Mouse (Mus musculus): ENCODE data around the gene Krt12. TPM values are rescaled to one million over a fixed set of nuclear protein-coding genes. Genes with fewer than 3 reads are reported as not detected.

The Krt12 gene
- not detected in 2 replicates for polyA plus RNA-seq (2012; ENCODE audit: low replicate concordance)

GRCm38 (mm10) chr11:99422159-99422558 lies at the start of gene Krt12:
Gene Krt12, minus strand, starts transcription at chr11:99422259.

GRCm38 (mm10) chr11:99437972-99438371 lies 15.9 kb upstream of the Krt12 start, which contains the start of gene Krt20:
Gene Krt20, minus strand, starts transcription at chr11:99438150.

GRCm38 (mm10) chr11:99389264-99389663 lies 32.8 kb downstream of the Krt12 start, which contains the start of gene Krt10:
Gene Krt10, minus strand, starts transcription at chr11:99389364.

GRCm38 (mm10) chr11:99374803-99375202 lies 47.3 kb downstream of the Krt12 start, which contains the start of gene Krt28:
Gene Krt28, minus strand, starts transcription at chr11:99374903.

Other genes with a start within 250 kb of the Krt12 start
- gene Smarce1, start 191.2 kb downstream of the Krt12 start, polyA plus RNA-seq (2012; ENCODE audit: low replicate concordance), result 113 and 193 TPM in 2 replicates
- 0.25 TPM in 1 of 2 replicates, not detected in the other for gene Krt222, start 178.2 kb downstream of the Krt12 start, polyA plus RNA-seq (2012; ENCODE audit: low replicate concordance)
- gene Krt24, start 137.0 kb downstream of the Krt12 start, polyA plus RNA-seq (2012; ENCODE audit: low replicate concordance), result not detected in 2 replicates
- not detected in 2 replicates for gene Krt25, start 99.3 kb downstream of the Krt12 start, polyA plus RNA-seq (2012; ENCODE audit: low replicate concordance)
- not detected in 2 replicates for gene Krt26, start 84.3 kb downstream of the Krt12 start, polyA plus RNA-seq (2012; ENCODE audit: low replicate concordance)
- gene Krt27, start 71.2 kb downstream of the Krt12 start, polyA plus RNA-seq (2012; ENCODE audit: low replicate concordance), result not detected in 2 replicates
- gene Krt28, start 47.4 kb downstream of the Krt12 start, polyA plus RNA-seq (2012; ENCODE audit: low replicate concordance), result not detected in 2 replicates
- 1.0 and 5.4 TPM in 2 replicates for gene Krt10, start 32.9 kb downstream of the Krt12 start, polyA plus RNA-seq (2012; ENCODE audit: low replicate concordance)
- gene Krt20, start 15.9 kb upstream of the Krt12 start, polyA plus RNA-seq (2012; ENCODE audit: low replicate concordance), result not detected in 2 replicates
- gene Krt23, start 70.9 kb upstream of the Krt12 start, polyA plus RNA-seq (2012; ENCODE audit: low replicate concordance), result not detected in 2 replicates
- not detected in 2 replicates for gene Krt39, start 99.1 kb upstream of the Krt12 start, polyA plus RNA-seq (2012; ENCODE audit: low replicate concordance)
- not detected in 2 replicates for gene Krt40, start 120.9 kb upstream of the Krt12 start, polyA plus RNA-seq (2012; ENCODE audit: low replicate concordance)
- gene Krtap3-3, start 128.6 kb upstream of the Krt12 start, polyA plus RNA-seq (2012; ENCODE audit: low replicate concordance), result not detected in 2 replicates
- not detected in 2 replicates for gene Krtap3-2, start 134.6 kb upstream of the Krt12 start, polyA plus RNA-seq (2012; ENCODE audit: low replicate concordance)
- not detected in 2 replicates for gene Gm11939, start 137.2 kb upstream of the Krt12 start, polyA plus RNA-seq (2012; ENCODE audit: low replicate concordance)
- gene Krtap3-1, start 144.4 kb upstream of the Krt12 start, polyA plus RNA-seq (2012; ENCODE audit: low replicate concordance), result not detected in 2 replicates
- gene Krtap1-5, start 158.8 kb upstream of the Krt12 start, polyA plus RNA-seq (2012; ENCODE audit: low replicate concordance), result not detected in 2 replicates
- gene Krtap1-4, start 161.4 kb upstream of the Krt12 start, polyA plus RNA-seq (2012; ENCODE audit: low replicate concordance), result not detected in 2 replicates
- not detected in 2 replicates for gene Krtap1-3, start 169.1 kb upstream of the Krt12 start, polyA plus RNA-seq (2012; ENCODE audit: low replicate concordance)
- not detected in 2 replicates for gene Krtap9-3, start 175.8 kb upstream of the Krt12 start, polyA plus RNA-seq (2012; ENCODE audit: low replicate concordance)
- not detected in 2 replicates for gene Gm11938, start 181.0 kb upstream of the Krt12 start, polyA plus RNA-seq (2012; ENCODE audit: low replicate concordance)
- not detected in 2 replicates for gene Gm11937, start 187.9 kb upstream of the Krt12 start, polyA plus RNA-seq (2012; ENCODE audit: low replicate concordance)
- gene Krtap2-4, start 192.6 kb upstream of the Krt12 start, polyA plus RNA-seq (2012; ENCODE audit: low replicate concordance), result not detected in 2 replicates
- gene Gm11562, start 198.2 kb upstream of the Krt12 start, polyA plus RNA-seq (2012; ENCODE audit: low replicate concordance), result not detected in 2 replicates
- not detected in 2 replicates for gene Krtap4-1, start 206.0 kb upstream of the Krt12 start, polyA plus RNA-seq (2012; ENCODE audit: low replicate concordance)
- not detected in 2 replicates for gene Krtap4-2, start 212.8 kb upstream of the Krt12 start, polyA plus RNA-seq (2012; ENCODE audit: low replicate concordance)
- gene Krtap4-7, start 221.8 kb upstream of the Krt12 start, polyA plus RNA-seq (2012; ENCODE audit: low replicate concordance), result not detected in 2 replicates
- gene Gm11555, start 228.0 kb upstream of the Krt12 start, polyA plus RNA-seq (2012; ENCODE audit: low replicate concordance), result not detected in 2 replicates
- not detected in 2 replicates for gene Gm11563, start 236.7 kb upstream of the Krt12 start, polyA plus RNA-seq (2012; ENCODE audit: low replicate concordance)
- not detected in 2 replicates for gene Krtap4-6, start 243.7 kb upstream of the Krt12 start, polyA plus RNA-seq (2012; ENCODE audit: low replicate concordance)

All from leukemia stem cell, adult 10-12 weeks (primary cell).